Mouse (Mus musculus): Measurements from ENCODE around the gene Krt25.
A peak's percentile ranks its signal among the peaks of the same experiment; 100 is the strongest.

Gene Krt25

DNA sequence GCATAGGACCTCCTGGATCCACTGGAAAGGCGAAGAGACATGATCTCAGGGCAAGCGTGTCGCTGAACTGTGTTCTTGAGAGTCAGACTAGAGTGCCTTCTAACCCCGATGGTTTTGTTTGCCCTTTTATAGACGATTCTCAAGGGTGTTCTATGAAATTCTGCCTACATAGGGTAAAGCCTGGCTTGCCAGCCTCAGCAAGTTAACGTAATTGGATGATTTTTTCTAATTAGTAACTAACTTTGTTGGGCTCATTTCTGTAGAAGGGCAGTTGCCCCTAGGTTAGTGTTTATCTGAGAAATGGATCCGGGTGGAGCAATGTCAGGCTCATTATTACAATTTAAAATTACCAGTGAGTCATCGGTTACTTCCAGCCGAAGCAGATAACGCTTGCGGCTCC, at the start of gene Krt25:
Krt25 (minus strand) TSS at position 101 of the 400 bp plus-strand sequence.
- no peak for DNase-seq (ENCODE audit: low read depth, low spot score)

DNA sequence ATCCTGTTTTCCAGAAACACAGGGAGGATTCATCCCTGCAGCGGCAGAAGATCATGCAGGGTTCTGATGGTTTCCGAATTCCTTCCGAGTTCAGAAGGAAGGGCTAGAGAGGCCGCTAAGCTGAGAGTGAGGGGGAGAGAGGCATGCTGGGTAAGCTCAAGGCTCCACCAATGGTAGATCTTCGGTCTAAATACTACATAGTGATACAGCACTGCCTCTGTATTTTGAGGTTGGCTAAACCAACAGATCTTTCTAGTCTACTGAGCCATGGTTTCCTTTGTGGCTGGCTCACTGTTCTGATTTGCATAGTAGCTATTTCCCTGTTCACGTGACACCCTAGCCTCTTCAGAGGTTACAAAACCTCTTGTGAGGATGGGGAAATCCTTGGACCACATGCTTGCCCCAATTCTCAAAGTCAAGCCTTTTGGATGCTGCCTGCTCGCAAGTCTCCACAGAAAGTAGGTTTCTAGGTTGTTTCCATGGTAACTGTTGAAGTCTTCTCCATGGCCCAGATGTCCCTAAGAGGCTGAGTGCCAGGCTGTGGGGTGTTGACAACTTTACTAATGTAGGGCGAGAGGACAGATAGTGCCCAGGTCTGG, 47.2 kb upstream of the Krt25 start:
- DNase-seq (ENCODE audit: low read depth, low spot score), result peak; percentile 42

DNA sequence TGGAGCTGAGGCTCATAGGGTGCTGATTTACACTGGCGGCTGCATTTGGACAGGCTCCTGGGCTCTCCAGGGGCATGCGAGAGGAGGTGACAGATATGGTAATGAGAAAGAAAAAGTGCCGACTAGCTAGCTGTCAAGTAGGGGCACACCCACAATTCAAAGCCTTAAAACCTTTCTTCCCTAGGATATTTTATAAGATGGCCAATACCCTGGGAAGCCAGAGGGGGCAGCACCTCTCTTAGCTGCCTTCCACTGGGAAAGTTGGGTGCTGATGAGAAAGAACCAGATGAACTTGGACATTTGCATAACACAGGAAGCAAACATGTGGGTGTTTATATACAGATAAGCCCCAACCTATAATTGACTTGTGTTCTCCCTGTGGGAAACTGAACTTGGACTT, 46.5 kb upstream of the Krt25 start:
- DNase-seq (ENCODE audit: low read depth, low spot score), result no peak

DNA sequence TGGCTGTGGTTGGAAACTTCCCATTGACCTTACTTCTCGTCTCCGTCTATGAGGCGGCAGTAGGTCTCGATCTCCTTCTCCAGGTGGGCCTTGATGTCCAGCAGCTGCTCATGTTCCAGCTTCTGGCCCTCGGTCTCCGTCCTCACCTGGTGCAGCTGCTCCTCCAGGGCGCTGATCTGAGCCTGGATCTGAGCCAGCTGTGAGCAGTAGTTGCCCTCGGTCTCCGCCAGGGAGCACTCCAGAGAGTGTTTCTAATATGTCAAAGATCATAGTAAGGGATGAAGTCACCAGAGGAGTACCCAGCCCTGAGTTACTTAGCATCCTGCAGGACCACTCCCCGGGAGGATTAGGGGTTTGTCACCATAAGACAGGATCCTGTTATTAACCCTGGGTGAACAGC, 44.0 kb upstream of the Krt25 start:
- DNase-seq (ENCODE audit: low read depth, low spot score), result peak; percentile 41

DNA sequence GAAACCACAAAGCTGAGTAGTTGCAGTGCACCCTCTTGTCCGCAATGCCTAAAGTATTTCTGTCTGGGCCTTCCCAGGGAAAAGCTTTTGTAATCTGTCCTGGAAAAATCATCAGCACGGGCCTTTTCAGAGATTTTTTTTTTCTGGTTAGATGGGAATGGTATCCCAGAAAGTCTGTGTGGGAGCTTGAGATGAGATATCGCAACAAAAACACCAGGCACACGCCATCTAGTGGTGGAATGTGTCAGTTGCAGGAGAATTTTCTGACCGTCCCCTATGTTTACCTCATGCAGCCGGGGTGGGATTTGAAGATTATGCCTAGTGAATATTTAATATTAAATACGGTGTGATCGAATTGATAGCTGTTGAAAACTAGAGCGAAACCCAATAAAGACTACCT, 41.7 kb upstream of the Krt25 start:
- DNase-seq (ENCODE audit: low read depth, low spot score), result peak; percentile 46

DNA sequence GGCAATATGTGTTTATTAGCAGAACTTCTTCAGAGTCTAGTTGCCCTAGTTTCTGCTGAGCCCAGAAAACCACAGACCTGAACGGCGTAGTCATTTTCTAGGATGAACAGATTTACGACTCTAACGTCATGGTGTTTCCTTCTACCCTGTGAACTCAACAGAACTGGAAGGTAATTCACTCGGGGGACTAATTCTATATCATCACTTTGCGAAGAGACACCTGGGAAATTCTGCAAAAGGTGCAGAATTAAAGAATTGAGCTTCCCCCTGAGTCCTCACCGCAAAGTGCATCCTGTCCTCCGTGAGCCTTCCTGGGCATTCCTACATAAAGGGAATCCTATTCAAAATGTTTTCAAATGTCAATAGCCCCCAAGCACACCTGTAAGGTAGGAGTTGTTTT, 38.7 kb upstream of the Krt25 start:
- DNase-seq (ENCODE audit: low read depth, low spot score), result no peak

DNA sequence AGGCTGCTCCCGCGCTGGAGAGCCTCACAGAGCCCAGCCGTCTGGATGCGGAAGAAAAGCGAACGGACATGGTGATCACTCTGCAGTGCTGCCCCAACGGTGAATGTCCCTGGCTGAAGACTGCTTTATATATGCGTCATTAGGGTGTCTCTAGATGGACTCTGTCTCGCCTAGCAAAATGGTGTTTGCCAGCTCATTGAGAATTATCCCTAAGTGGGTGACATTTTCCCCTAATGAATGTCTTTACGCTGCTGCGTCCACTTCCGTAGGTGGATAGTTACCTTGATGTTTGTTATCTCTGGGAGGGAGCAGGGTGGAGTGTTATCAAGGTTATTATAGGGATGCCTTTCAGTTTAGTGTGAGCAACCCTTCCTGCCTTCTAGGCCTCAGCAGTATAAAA, 28.3 kb upstream of the Krt25 start, which contains the start of gene Krt27:
Krt27 (minus strand) TSS at position 101 of the 400 bp plus-strand sequence.
- DNase-seq (ENCODE audit: low read depth, low spot score), result no peak

DNA sequence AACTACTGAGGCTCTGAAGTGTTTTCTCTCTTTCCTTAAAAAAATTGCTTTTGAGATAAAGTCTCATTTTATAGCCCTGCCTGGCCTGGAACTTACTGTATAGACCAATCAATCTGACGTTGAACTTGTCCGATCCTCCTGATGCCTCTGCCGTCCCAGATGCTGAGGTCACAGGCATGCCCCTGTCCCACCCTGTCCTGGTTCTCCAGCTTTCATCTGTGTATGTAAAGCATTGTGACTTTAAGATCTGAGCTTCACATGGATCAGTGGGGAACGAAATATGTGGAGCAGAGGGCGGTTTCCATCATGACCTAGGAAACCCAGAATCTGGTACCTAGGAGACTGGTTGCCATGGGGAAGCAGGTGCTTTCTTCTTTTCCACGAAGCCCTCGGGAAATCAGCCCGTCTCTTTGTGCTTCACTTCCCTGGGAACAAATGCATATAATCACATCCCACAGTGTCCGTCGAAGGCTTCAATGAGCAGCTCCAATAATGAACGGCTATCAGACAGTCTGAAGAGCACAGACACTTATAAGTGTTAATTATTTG, 16.6 kb upstream of the Krt25 start:
- DNase-seq (ENCODE audit: low read depth, low spot score), result no peak

DNA sequence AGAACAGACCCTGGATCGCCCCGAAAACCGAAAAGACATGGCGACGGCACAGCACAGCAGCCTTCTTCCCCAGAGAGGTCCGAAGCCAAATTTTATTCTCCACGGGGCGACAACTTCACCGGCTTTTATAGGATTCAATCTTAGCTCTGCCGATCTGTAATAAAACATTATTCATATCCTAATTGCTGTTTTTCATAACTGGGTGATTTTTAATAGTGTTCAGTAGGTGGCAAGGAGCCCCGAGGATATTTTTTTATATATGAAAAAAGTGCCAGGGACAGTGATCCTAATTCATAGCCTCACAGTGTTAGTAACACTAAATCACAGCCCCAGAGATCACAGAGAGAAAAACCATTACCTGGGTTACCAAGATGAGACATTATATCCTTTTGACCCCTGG, 15.1 kb upstream of the Krt25 start, which contains the start of gene Krt26:
Krt26 (minus strand) TSS at position 101 of the 400 bp plus-strand sequence.
- DNase-seq (ENCODE audit: low read depth, low spot score), result no peak

DNA sequence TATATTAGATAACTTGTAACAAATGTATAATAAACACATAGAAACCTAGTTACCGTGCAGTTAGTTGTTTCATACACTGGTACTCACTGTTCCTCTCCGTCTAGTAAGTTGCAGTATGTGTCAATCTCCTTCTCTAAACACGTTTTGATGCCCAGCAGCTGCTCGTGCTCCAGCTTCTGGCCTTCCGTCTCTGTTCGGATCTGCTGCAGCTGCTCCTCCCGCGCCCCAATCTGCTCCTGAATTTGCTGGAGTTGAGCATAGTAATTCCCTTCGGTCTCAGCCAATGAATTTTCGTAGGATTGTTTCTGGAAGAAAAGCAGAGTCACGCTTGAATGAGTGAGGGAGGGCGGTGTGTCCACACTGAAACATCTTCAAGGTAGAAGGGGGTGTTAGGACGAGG, 10.7 kb upstream of the Krt25 start:
- no peak for DNase-seq (ENCODE audit: low read depth, low spot score)

DNA sequence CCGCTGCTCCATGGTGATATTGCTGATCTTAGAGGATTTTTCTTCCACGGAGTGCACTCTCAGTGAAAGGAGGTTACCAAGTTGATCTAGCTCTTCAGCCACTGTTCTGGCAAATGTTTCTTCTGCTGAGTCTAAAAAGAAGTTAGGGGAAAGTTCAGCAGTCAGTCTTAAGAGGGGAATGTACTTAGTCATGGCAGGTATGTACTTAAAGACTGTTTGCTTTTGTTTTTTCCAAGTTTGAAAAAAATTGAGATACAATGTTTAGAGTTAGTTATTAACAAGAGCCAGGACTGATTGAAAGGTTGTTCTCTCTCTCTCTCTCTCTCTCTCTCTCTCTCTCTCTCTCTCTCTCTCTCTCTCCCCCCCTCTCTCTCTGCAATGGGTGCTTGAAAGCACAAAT, 6.9 kb upstream of the Krt25 start:
- no peak for DNase-seq (ENCODE audit: low read depth, low spot score)

DNA sequence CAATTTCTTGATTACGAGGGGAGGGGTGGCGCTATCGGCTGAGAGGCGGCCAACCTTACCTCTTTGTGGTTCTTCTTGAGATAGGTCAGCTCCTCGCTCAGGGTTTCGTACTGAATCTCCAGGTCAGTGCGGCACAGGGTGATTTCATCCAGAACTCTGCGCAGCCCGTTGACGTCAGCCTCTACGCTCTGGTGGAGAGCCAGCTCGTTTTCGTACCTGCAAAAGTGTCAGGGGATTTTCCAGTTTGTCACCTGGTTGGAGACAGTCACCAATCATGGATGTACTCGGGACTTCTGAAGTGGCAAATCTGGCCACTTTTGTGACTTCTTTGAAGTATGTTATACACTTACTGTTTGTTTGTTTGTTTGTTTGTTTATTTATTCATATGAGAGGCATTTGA, 1.7 kb downstream of the Krt25 start:
- no peak for DNase-seq (ENCODE audit: low read depth, low spot score)

DNA sequence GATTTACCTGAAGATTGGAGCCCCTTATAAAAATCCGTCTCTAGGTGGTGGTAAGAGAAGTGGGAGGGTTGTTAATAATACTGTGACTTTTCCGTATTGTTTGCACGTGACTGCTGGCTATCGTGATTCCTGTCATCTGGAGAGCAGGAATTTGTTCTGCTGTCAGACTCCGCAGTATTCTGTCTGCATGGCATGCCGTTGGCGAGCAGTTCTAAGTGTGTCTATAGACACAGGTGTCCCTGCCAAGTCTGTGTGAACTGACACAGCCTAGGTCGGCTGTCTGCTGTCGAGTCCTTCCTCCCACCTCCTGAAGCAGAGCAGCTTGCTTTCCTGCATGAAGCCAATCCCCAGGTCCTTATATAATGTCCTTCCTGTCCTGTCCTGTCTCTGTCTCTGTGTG, 3.6 kb downstream of the Krt25 start:
- DNase-seq (ENCODE audit: low read depth, low spot score), result no peak

DNA sequence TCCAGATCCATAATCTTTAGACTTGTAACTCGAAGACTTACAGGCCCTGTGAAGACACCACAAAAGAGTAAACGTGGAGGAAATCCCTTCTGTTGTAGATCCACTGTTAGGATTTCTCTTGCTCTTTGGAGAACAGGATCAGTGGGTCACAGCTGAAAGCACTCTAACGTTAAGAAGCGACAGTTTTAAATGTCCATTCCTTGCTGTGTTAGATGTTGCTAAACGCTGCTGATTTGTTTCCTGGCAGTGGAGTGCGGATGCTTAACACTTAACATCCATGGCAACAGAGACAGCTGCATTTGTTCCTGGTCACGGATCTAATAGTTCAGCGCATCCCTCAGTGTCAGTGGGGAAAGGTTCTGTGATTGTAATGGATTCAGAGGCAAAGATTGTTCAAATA, 6.2 kb downstream of the Krt25 start:
- no peak for DNase-seq (ENCODE audit: low read depth, low spot score)

DNA sequence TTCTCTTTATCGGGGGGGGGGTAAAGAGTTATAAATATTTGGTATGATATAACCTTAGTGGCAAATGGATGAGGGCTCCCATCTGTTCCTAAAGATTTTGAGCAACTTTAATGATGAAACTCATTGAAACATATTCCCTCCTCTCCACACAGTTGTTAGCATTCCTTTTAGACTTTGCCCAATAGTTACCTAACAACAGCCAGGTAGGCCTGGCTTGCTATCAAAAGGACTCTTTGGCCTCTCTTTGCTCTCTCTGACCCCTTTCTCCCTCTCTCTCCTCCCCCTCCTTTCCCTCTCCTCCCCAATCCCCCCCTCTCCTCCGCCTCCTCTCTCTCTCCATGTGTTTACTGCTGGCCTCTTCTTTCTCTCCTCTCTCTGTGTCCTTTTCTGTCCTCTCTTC, 8.2 kb downstream of the Krt25 start:
- no peak for DNase-seq (ENCODE audit: low read depth, low spot score)

DNA sequence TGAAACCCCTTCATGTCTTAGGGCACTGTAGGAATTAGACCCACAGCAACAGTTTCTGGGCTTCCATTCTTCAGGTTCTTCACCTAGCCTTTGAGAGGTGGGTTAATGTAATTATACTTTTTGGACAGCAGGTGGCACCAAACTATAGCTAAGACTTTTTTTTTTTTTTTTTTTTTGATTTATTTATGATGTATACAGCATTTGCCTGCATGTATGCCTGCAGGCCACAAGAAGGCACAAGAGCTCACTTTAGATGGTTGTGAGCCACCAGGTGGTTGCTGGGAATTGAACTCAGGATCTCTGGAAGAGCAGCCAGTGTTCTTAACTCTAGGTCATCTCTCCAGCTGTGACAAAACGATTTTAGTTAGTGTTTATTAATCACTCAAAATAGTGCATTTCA, 11.9 kb downstream of the Krt25 start:
- DNase-seq (ENCODE audit: low read depth, low spot score), result peak; percentile 60

DNA sequence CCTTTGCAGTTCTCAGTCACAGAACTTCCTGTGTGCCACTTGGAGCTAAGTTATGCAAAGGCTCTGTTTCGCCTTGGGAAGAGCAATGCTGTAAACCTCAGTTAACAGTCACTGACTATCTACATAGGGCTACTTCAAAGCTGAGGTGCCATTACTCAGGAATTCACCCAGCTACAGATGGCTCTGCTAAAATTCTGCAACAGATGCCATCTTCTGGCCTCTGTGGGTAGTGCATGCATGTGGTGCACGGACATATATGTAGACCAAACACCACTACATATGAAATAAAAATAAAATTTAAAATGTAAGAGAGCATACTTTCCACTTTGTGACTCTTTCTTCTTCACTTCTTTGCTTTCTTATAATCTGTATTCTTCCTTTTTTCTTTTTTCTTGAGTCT, 15.2 kb downstream of the Krt25 start:
- peak; percentile 73 for DNase-seq (ENCODE audit: low read depth, low spot score)

DNA sequence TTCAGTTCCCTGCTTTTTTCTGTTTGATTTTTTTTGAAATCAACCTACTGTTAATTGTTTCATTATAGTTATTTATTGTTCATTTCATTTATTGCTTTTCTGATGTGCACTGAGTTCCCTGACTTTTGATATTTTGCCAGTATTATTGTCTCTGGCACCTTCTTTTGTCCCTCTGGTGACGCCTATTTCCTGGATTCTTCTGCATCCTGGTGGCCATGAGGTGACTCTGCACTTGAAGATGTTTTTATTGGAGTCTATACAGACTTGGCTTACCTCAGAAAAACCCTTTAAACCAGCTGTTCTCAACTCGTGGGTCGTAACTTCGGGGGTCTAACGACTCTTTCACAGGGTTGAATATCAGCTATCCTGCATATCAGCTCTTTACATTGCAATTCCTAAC, 27.7 kb downstream of the Krt25 start:
- peak; percentile 13 for DNase-seq (ENCODE audit: low read depth, low spot score)

DNA sequence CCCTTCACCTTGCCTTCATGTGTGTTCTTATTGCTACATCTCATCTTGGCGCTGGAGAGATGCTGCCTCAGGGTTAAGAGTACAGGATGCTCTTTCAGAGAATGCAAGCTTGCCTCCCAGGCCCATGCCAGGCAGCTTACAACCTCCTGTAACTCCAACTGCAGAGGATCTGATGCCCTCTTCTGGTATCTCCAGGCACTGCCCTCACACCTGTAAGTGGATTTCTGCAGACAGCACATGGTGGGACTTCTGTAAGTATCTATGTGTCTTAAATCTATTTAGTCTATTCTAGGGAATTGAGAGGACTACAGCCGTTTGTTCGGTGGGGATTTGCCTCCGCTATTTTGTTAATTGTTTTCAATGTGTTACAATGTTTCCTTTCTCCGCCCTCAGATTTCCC, 29.9 kb downstream of the Krt25 start:
- DNase-seq (ENCODE audit: low read depth, low spot score), result peak; percentile 62

DNA sequence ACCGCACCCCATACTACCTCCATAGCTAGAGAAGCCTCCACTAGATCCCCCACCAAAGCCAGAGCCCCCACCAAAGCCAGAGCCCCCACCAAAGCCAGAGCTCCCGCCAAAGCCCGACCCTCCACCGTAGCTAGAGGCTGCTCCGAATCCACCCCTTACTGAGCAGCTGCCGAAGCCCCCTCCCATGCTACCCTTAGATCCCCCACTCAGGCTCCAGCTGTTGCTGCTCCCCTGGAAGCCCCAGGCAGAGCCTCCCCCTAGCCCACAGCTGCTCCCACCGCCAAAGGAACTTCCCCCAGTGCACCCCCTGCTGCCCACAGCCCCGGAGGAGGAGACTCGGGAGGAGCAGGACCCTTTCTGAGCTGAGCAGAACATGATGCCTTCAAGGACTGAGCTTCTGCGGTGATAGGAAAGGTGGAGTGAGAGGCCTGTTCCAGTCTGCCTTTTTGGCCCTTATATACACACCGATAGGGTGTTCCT, 37.9 kb downstream of the Krt25 start, which contains the start of gene Krt24:
Krt24 (minus strand) TSS at position 430 of the 480 bp plus-strand sequence.
- no peak for DNase-seq (ENCODE audit: low read depth, low spot score)

DNA sequence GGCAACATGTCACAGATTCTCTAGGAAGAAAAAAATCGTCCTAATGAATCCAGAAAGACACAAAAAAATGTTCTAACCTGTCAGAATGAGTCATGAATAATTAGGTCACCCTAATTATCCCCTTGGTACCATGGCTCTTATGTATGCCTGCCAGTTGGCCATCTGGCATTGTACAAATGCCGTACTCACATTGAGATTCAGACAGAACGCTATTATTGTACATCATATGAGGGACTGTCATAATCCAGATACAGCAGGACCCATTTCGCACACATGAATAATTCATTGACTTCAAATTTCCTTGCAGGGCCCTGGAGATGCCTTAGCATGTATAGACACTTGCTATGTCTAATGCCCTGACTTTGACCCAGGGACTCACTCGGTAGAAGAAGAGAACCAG, 38.7 kb downstream of the Krt25 start:
- DNase-seq (ENCODE audit: low read depth, low spot score), result no peak

DNA sequence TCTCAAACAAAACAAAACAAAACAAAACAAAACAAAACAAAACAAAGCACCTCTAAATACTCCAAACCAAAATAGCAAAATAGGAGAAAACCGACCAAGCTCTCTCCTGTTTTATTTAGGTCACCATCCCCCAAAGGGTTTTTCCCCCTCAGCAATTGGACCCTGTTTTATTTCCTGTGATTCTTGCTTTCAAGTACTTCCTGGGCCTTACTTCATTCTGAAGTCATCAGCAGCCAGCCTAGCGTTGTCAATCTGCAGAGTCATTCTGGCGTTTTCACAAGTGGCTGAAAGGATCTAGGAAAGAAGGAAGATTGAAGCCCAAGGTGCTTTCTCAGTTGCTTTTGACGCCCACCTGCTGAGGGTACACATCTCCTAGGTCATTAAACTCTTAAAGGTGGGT, 39.4 kb downstream of the Krt25 start:
- no peak for DNase-seq (ENCODE audit: low read depth, low spot score)

DNA sequence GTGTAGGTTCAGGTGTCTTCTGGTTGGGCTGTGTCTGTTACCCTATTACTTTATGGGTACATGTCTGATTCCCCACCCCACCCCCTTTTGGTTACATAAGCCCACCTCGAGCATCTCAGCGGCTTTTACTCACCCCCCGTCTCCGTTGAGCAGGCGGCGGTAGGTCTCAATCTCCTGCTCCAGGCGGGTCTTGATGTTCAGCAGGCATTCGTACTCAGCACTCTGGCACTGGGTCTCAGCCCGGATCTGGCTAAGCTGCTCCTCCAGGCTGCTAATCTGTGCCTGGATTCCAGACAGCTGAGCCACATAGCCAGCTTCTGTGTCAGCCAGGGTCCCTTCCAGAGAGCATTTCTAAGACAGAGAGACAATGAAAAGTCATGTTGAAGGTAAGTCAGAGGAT, 41.6 kb downstream of the Krt25 start:
- no peak for DNase-seq (ENCODE audit: low read depth, low spot score)

DNA sequence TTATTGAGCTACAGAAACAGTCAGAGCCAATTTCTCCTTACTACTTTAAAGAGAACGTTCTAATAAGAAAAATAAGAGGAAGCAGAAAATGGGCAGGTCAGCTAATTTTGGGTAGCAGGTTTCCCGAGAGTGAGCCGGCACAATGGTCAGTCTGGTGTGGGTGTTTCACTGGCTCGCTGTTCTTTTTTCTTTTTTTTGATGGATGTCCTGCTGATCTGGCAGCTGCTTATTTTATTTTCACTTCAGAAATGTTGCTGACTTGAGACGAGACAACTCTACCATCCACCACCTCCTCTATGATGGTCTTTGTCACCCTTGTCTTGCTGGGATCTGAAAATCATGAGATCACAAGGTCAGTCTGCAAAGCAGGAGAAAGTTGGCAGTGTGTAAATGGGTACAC, 42.8 kb downstream of the Krt25 start:
- no peak for DNase-seq (ENCODE audit: low read depth, low spot score)

Data from A20 (cell line).